Comparison of ENCODE assay signal across 10 mouse cellular contexts in genomic region chr11:88605098-88605525, GRCm38 (mm10).
A peak's percentile ranks its signal among the peaks of the same experiment; 100 is the strongest.
DNase-seq lines count a peak whose midpoint lies in the region; ATAC-seq and TF ChIP-seq lines count a peak whose summit lies in the region.
"Had no signal": no experiment of that assay in that cellular context is flagged by ENCODE, and none has a peak within 500 bp of the region (broad histone marks: within the 10 kb centered on the region; RNA-seq: fewer than 3 reads in every experiment).

No protein-coding gene starts in this region.

- no peak overlapping the region for H3K4me2 ChIP-seq in kidney, postnatal 0 days (ENCODE audit: low read length)
- H3K4me2 ChIP-seq in heart, embryonic 14.5 days (ENCODE audit: low read length) = peak overlapping the region; percentile 17; the same call in 1 of the 2 replicates
- H3K4me2 ChIP-seq in midbrain, embryonic 13.5 days (replicated peaks) = no peak overlapping the region
- no peak overlapping the region for H3K4me2 ChIP-seq in kidney, embryonic 16.5 days (replicated peaks; ENCODE audit: low read depth, low read length)

- H3K36me3 ChIP-seq in kidney, postnatal 0 days (ENCODE audit: insufficient read depth, low read length) = peaks cover 14% of the 10 kb centered on the region; the same call in 1 of the 2 replicates
- peaks cover 16% of the 10 kb centered on the region for H3K36me3 ChIP-seq in heart, embryonic 14.5 days (ENCODE audit: control insufficient read depth, insufficient read depth, low read length)
- peaks cover 16% of the 10 kb centered on the region for H3K36me3 ChIP-seq in midbrain, embryonic 13.5 days
- H3K36me3 ChIP-seq in kidney, embryonic 16.5 days (ENCODE audit: insufficient read depth, low read length) = 0 out of 2 replicates have a peak, but pooled peaks cover 2% of the 10 kb centered on the region

- H3K9me3 ChIP-seq in kidney, postnatal 0 days (replicated peaks; ENCODE audit: low read length) = no peaks in the 10 kb centered on the region
- H3K9me3 ChIP-seq in heart, embryonic 14.5 days (ENCODE audit: control insufficient read depth, low read length) = no peaks in the 10 kb centered on the region
- H3K9me3 ChIP-seq in midbrain, embryonic 13.5 days = no peaks in the 10 kb centered on the region
- H3K9me3 ChIP-seq in kidney, embryonic 16.5 days (ENCODE audit: low read length) = no peaks in the 10 kb centered on the region

- peak; percentile 68 for DNase-seq in kidney, postnatal 0 days (ENCODE audit: low spot score)
- no peak for DNase-seq in kidney, postnatal 25 days
- peak; percentile 56 for DNase-seq in embryo, embryonic 11 days
- no peak for DNase-seq in spleen, postnatal 10 days (ENCODE audit: low spot score in 2 of 2)
- DNase-seq in spleen, adult 18-20 months = no peak
- DNase-seq: cerebellum, adult 2 months; thymus, adult 18-20 months had no signal

- peak overlapping the region; percentile 13; the same call in 1 of the 2 replicates for H3K27ac ChIP-seq in kidney, postnatal 0 days
- H3K27ac ChIP-seq in heart, embryonic 14.5 days (replicated peaks in 1 of 2; ENCODE audit: control insufficient read depth in 1 of 2, insufficient read depth in 1 of 2, low read depth in 2 of 2, low read length in 2 of 2) = peak overlapping the region; percentile 28 to 46
- peak overlapping the region; percentile 44; the same call in 1 of the 2 replicates for H3K27ac ChIP-seq in midbrain, embryonic 13.5 days
- no peak overlapping the region for H3K27ac ChIP-seq in kidney, embryonic 16.5 days (ENCODE audit: low read length)

- H3K4me3 ChIP-seq in kidney, postnatal 0 days (replicated peaks; ENCODE audit: low read depth, low read length) = no peak overlapping the region
- no peak overlapping the region for H3K4me3 ChIP-seq in heart, embryonic 14.5 days (ENCODE audit: control insufficient read depth in 1 of 2, insufficient read depth in 1 of 2, low read depth in 1 of 2, low read length in 2 of 2)
- no peak overlapping the region for H3K4me3 ChIP-seq in midbrain, embryonic 13.5 days (replicated peaks)
- H3K4me3 ChIP-seq in kidney, embryonic 16.5 days (ENCODE audit: low read length) = no peak overlapping the region

- 56% methylated on average over 12 of the region's 12 CpGs for WGBS in kidney, postnatal 0 days
- 11% methylated on average over 12 of the region's 12 CpGs for WGBS in heart, embryonic 14.5 days
- 56% methylated on average over 12 of the region's 12 CpGs for WGBS in midbrain, embryonic 13.5 days
- 56% methylated on average over 12 of the region's 12 CpGs for WGBS in kidney, embryonic 16.5 days

- H3K4me1 ChIP-seq in kidney, postnatal 0 days (replicated peaks; ENCODE audit: insufficient read depth, low read length) = peaks cover 21% of the 10 kb centered on the region
- H3K4me1 ChIP-seq in heart, embryonic 14.5 days (ENCODE audit: control insufficient read depth in 2 of 2, insufficient read depth in 2 of 2, low read length in 2 of 2) = peaks cover 49 to 86% of the 10 kb centered on the region in 2 experiments
- peaks cover 76% of the 10 kb centered on the region for H3K4me1 ChIP-seq in midbrain, embryonic 13.5 days (replicated peaks)
- peaks cover 58% of the 10 kb centered on the region for H3K4me1 ChIP-seq in kidney, embryonic 16.5 days (ENCODE audit: insufficient read depth, low read length)

- no peaks in the 10 kb centered on the region for H3K27me3 ChIP-seq in kidney, postnatal 0 days (ENCODE audit: insufficient read depth, low read length)
- H3K27me3 ChIP-seq in heart, embryonic 14.5 days (ENCODE audit: control insufficient read depth, insufficient read depth, low read length) = no peaks in the 10 kb centered on the region
- H3K27me3 ChIP-seq in midbrain, embryonic 13.5 days = no peaks in the 10 kb centered on the region
- no peaks in the 10 kb centered on the region for H3K27me3 ChIP-seq in kidney, embryonic 16.5 days (ENCODE audit: insufficient read depth, low read length)

- ATAC-seq in kidney, postnatal 0 days (replicated peaks; ENCODE audit: low FRiP score, low read depth) = no peak; the same call in 1 of the 2 replicates
- ATAC-seq in heart, embryonic 14.5 days (ENCODE audit: insufficient number of reproducible peaks, insufficient read depth, low FRiP score, low read depth) = no peak
- ATAC-seq in midbrain, embryonic 13.5 days = no peak
- ATAC-seq in kidney, embryonic 16.5 days (ENCODE audit: low FRiP score, low TSS enrichment) = no peak

- no peak for TF ChIP-seq CTCF in kidney, postnatal 0 days (IDR thresholded peaks at IDR 0.05; ENCODE audit: low read depth)

- H3K9ac ChIP-seq in kidney, postnatal 0 days (ENCODE audit: low read depth, low read length) = no peak overlapping the region
- H3K9ac ChIP-seq in heart, embryonic 14.5 days (ENCODE audit: low read length) = no peak overlapping the region
- H3K9ac ChIP-seq in midbrain, embryonic 13.5 days (replicated peaks) = no peak overlapping the region
- no peak overlapping the region for H3K9ac ChIP-seq in kidney, embryonic 16.5 days (replicated peaks; ENCODE audit: low read length)

Comparison
In these comparisons a context has a peak if more than half of its experiments do, and no peak if none do; other contexts are left out.
1. DNase-seq: peak in kidney, postnatal 0 days (single experiment) and embryo, embryonic 11 days (single experiment); none in kidney, postnatal 25 days (0 of 2), spleen, postnatal 10 days (0 of 2) and spleen, adult 18-20 months (0 of 2).